Mouse (Mus musculus): ENCODE data around the gene Edem3.
"Not testable (repeated sequence)": the region's sequence is repeated elsewhere in the genome, so short reads cannot be mapped to it uniquely, and the experiment has no call there.

The Edem3 gene

DNA sequence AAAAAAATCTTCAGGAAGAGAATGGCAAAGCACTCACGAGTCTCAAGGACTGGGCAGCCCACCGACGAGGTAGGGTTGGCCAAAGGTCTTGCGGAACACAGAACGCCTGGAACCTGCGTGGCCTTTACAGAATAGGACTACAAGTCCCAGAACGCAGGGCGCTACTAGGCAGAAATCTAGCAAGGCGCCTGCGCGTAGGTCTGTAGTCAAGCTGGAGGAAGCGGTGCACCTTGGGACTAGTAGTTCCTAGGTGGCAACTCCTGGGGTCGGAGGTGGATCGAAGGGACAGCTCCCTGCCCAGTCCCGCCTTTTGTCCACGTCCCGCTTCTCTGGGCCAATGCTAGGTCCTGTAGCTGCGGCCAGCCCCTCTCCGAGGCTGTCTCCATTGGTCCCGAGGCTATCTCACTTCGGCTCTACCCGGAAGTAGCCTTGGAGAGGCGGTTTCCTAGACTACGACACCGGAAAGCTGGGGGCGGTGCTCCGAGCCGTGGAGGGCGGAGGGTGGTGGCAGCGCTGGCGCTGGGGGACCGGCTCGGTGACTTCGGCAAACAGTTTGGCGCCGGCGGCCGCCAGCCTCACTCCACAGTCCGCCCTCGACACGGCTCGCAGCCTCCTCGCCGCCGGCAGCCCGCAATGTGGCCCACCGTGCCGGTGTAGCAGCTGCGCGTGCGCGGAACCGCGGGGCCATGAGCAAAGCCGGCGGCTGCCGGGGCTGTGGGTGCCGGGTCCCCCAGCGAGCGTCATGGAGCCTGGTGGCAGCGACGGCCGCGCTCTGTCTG is at the start of gene Edem3:
Edem3 (plus strand) TSS at position 491 of the 779 bp plus-strand sequence.
- DNase-seq (ENCODE audit: low read depth, low spot score) = peak; percentile 96

DNA sequence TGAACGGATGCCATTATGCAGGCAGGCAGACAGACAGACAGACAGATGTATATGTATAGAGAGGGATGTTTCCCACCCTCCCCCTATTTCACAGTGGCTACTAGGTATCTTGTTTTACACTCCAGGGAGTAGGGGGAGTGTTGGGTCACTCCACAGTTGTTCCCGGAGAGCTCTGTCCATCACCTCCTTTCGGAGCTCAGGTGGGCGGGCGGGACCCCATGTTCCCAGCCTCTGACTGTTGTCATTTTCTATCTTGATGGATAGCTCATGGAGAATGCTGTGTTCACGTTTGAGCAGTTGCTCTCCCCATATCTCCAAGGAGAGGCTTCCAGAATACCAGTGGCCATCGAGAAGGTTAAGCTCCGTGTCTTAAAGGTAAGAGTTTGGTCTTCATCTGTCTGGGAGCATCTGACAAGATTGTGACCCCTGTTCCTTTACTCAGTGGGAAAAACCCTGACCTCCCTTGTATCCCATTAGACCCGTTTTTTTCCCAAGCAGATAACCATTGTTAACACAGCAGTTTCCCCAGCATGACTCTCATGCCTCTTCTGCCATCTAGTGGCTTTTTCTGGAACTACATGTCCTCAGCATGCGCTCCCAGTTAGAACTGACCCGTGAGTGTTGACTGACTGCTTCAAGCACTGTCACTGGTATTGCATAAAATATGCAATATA is 49.3 kb upstream of the Edem3 start:
- peak; percentile 41 for DNase-seq (ENCODE audit: low read depth, low spot score)

DNA sequence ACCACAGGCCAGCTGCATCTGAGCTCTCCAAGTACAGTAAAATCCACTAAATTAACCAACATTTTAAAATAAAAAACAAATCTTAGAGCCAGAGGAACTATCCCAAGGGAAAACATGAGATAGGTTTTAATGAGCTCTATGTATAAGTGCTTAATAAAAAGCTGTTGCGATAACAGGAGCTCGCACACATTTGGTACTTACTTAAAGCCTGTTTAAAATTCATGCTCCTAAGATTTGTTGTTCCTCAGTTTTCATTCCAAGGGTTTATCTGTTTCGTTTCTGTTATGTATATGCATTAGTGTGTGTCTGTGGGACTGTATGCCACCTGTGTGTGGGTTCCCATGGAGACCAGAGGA is 48.8 kb upstream of the Edem3 start:
- DNase-seq (ENCODE audit: low read depth, low spot score) = no peak

DNA sequence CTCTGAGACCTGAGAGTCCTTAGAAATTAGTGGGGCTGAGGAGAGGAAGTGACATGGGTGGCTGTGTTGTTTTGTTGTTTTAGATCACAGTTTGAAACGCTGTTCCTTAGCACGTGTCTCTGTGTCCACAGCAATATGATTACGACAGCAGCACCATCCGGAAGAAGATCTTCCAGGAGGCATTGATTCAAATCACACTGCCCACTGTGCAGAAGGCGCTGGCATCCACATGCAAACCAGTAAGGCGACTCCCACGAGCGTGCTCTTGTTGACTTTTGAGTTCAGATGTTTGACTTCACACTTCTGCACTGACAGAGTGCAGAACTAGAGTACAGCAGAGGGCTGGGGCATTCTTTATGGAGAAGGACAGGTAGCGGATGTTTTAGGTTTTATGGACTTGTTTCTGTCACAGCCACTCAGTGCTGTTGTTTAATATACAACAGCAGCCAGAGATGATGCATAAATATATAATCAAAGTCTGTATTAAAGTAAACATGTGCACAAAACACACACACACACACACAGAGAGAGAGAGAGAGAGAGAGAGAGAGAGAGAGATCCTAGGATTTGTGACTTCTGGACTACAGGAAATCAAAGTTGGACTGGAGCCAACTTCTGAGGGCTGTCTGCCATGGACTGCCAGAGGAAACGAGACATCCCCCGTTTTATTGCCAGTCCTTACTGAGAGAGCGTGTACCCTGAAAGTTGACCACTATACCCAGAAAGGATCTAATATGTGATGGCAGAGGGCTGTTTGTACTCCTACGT is 46.0 kb upstream of the Edem3 start:
- no peak for DNase-seq (ENCODE audit: low read depth, low spot score)

DNA sequence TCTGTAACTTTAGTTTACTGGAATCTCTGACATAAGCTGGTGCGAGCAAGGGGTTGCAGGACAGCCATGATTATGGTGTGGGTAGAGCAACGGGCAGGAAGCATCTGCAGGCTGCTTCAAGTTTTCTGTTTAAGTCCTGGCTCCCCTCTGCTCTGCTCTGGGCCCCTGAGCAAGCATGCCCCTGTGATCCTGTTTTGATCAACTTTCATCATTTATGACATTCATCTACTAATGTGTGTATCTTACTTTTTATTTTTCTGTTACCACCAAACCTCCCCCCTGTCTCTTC is 45.5 kb upstream of the Edem3 start:
- no peak for DNase-seq (ENCODE audit: low read depth, low spot score)

DNA sequence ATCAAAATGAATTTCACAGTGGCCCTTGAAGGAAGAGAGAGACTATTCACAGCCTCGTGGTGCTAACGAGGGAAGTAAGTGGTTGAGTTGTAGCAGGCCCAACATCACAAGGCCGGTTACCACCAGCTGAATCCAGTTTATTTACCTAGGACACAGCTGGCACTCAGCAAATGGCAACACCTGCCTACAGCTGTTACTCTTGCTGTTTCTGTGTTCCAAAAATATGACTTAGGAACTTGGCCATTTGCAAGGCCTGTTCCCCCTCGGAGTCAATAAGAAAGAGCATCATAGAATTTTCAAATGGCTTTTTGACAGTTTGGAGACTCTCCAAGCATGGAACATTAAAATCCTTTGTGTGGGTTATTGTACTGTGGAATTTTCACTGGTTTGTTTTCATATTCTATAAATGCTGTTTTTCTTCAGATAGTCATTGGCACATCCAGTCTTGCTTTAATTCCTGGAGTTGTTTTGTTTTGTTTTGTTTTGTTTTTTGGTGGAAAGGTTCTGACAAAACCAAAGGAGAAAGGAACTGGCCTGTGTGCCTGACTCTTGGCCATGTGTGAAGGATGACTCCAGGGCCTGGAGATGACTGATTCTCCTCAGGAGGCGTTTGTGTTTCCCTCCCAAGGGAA is 44.6 kb upstream of the Edem3 start:
- DNase-seq (ENCODE audit: low read depth, low spot score) = no peak

DNA sequence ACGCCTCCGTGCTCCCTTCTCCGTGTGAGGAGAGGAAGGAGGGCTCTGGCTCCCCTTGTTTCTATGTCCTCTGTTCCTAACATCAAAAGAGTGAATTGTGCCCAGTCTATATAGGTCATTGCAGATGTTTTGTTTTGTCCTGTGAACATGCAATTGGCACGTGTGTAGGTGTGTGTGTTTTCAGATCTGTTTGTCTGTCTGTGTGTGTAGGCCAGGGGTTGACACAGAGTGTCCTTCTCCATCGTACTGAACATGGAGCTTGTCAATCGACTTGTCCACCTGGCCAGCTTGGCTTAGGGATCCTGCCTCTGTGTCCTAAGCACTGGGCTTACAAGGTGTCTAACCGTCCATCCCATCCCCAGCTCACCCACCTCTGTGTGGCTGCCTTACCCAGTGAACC is 44.1 kb upstream of the Edem3 start:
- DNase-seq (ENCODE audit: low read depth, low spot score) = no peak

DNA sequence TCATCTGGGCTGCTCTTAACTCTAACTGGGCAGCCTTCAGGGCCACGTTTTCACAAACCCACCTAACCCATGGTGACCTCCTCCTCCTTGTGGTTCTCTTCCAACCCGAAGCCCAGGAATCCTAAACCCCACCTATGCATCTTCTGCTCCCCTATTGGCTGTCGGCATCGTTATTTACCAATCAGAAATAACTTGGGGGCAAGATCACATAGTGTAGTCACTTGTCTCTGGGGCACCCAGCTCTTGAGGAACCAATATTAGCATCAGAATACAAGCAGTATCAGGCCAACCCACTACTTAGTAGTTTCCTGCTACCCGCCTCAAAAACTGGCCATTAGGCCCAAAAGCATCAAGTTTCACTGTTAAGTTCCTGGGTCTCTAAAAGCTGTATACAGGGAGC is 42.5 kb upstream of the Edem3 start:
- DNase-seq (ENCODE audit: low read depth, low spot score) = no peak

DNA sequence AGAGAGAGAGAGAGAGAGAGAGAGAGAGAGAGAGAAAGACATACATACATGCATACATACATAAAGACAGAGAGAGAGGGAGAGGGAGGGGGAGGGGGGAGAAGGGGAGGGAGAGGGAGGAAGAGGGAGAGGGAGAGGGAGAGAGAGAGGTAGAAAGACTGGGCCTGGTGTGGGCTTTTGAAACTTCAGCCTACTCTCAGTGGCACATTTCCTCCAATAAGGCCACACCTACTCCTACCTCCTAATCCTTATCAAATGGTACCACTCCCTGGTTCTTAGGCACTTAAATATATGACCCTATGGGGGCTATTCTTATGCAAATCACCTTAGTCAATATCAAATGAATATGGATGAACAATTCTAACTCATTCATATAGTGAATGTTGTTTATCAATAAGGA is 41.5 kb upstream of the Edem3 start:
- DNase-seq (ENCODE audit: low read depth, low spot score) = no peak

DNA sequence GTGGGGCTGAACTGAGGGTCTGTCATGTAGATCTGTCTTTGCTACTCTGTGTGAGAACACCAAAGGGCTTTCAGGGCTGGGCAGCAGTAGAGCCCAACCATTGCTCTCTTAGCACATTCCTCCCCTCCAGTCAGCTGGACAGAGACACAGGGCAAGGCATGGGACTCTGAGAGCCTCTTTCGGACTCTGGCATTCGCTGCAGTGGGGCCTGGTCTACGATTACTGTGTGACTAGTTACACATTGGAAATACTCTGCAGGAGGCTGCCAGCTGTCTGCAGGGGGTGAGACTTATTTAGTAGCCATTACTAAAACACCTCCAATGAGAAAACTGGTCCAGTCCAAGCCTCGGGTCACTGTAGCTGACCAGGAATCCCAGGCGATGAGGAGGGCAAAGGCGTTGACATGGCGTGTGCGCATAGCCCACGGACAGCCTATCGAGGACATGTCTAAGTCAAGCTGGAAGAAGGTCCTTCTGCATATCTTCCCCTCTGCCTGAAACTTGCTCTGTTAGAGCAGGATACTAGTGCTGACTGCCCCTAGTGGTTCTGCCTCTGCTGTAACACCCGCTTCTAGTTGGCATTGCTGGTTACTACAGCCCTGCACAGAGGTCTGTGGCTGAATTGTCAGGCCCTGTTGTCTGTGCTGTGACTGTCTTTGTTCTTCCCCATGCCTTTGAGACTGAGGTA is 39.0 kb upstream of the Edem3 start:
- no peak for DNase-seq (ENCODE audit: low read depth, low spot score)

DNA sequence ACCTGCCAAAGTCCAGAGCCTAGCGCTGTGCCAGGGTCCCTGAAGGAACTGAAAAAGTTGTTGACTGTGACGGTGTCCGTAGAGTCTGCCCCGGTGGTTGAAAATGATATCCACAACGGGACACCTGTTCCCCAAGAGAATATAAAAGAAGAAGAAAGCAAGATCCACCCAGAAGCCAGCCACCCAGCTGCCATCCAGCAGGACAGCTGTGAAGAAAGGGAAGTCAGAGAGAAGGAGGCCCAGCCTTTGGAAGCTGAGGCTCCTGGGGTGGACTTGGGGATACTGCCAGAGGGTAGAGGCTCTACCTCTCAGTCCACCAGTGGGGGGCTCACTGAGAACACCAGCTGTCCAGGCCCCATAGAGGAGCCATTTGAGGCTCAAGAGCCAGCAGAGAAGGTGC is 37.5 kb upstream of the Edem3 start:
- DNase-seq (ENCODE audit: low read depth, low spot score) = no peak

DNA sequence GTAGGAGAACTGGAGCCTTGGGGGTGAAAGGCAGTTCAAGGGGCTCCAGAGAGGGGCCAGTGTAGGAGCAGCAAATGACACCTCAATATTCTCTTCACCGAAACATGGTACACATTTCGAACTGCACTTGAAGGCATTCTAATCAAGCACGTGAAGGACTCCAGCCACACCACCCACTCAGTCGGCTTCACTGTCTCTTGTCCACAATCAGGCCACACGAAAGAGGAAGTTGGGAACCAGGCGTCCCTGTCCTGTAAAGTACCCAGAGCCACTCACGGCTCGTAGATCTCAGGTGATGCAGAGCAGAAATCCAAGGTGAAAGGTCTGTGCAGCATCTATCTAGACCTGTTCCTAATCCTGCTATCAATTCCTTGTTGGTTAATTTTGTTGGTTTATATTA is 36.6 kb upstream of the Edem3 start:
- no peak for DNase-seq (ENCODE audit: low read depth, low spot score)

DNA sequence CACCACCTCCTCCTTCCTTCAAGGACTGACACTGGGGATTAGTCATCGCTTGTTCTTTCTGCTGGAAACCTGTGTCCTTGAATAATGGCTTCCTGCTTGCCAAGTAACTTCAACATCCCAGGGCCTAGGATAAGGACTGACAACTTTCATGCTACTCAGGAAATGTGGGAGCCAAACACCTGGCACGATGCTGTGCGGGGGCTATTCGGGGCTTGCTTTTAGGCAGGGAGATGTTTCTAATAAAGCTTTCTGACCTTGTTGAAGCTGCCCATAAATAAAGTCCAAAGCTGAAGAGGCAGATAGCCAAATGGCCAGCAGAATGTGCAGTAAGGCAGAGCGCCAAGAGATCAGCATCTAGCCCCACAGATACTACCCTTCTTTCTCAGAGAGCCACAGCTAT is 35.3 kb upstream of the Edem3 start:
- DNase-seq (ENCODE audit: low read depth, low spot score) = no peak

DNA sequence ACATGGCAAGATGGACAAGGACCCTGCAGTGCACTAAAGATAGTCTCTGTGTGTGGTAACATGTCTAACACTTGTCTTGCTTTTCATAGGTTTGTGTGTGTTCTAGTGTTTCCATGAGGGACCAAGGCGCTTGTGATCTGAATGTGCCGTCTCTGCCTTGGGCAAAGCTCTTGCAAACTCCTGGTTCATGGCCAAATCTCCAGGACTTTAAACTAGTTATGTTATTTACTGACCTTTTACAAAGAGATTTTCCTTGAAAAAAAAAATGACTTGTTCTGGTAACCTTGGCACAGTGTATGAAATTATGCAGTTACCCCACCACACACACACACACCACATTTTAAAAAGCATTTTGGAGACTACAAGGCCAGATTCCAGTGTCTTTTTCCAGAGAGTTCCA is 34.6 kb upstream of the Edem3 start:
- DNase-seq (ENCODE audit: low read depth, low spot score) = no peak

DNA sequence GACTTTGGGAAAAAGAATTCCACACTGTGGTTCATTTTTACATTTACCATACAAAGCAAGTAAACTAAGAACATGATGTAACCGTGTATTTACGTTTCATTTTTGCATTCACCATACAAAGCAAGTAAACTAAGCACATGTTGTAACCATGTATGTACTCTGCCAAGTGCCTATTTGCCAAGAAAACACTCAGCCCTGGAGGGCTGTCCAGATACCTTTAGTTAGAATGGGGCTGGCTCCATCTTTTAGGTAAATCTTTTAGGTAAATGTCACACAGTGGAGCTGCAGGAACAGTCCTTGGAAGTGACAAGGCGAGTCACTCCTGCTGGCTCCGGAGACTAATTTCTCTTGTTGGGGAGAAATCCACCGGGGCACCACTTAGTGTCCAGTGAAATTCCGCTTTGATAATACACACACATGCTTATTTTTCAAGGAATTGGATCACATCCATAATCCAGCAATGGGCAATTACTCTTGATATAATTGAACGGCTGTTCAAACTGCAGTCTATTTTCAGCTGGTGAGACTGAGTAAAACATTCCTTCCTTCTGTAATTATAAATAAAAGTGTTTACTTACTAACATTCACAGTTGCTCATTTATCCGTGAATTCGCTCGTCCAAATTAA is 33.7 kb upstream of the Edem3 start:
- DNase-seq (ENCODE audit: low read depth, low spot score) = no peak

DNA sequence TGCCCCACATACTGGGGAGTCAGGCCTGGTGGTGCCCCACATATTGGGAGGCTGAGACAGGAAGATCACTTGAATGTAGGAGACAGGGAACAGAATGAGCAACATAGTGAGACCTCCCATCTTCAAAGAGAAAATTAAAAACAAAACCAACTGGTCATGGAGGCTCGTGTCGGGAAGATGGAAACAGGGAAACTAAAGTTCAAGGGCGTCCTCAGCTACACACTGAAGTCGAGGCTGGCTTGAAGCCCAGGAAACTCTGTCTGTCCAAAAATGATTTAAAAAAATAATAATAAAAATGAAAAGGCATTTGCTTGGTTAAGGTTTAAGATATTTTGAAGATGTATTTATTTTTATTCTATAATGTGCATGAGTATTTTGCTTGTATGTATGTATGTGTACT is 31.4 kb upstream of the Edem3 start:
- no peak for DNase-seq (ENCODE audit: low read depth, low spot score)

DNA sequence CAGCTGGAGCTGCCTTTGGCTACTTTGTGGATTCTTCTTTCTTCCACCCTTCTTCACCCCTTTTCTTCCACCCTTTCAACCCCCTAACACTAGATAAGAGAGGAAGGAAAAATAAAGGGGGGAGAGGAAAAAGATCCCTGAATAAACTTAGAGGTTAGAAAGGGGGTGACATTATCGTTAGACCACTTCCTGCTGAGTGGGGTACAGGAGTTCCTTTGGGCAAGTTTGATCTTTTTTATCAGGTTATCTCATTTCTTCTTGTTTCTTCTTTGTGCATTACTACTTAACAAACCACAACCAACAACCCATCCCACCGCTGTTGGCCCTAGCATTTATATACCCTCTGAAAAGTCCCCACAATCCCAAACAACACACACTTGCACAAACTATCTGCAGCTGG is 29.6 kb upstream of the Edem3 start:
- DNase-seq (ENCODE audit: low read depth, low spot score) = no peak

DNA sequence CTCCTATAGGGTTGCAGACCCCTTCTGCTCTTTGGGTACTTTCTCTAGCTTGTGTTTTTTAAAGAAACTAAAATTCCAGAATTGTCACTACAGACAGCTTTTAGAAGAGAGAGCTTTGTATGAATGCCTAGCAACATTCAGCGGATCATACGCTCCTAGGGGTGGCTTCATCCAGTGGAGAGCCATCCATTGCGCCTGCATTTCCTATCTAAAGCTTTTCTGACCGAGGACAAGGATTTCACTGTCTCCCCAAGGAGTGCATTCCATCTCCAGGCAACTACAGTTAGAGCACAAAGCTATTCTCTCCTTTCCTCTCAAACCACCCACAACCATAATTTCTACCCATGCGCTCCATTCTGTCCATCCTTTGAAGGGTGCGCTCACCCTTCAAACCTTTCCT is 28.8 kb upstream of the Edem3 start:
- no peak for DNase-seq (ENCODE audit: low read depth, low spot score)

DNA sequence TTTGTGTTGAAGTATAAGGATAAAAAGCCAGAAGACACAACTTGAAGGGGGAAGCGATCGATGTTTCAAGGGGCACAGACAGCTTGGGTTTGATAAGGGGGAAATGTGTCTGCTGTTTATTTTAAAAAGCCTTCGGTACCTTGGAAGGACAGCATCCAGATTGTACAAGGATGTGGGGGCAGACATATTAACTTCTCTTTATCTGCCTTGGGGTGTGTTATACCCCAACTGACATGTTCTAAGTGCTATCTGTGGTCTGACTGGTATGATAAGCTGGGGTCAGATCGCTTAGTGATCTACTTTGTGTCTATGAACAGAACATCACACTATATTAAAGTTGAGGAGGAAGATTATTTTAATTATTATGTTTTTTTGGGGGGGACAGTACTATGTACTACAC is 27.0 kb upstream of the Edem3 start:
- no peak for DNase-seq (ENCODE audit: low read depth, low spot score)

DNA sequence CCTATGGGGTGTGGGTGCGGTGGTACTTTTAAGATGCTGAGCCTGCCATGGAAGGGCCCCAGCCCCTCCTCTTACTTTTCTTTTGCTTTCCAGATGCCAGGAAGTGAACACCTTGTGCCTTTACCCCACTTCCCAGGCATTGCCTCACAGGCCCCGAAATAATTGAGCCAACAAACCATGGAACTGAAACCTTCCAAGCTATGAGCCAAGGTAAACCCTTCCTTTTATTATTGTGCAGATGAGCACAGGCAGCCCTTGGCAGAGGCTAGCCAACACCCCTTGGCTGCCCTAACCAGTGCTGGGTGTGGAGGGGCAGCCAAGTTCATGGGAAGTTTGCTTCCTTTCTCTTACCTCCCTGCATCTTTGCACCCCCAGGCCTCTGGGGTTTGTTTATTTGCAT is 18.0 kb upstream of the Edem3 start:
- no peak for DNase-seq (ENCODE audit: low read depth, low spot score)

DNA sequence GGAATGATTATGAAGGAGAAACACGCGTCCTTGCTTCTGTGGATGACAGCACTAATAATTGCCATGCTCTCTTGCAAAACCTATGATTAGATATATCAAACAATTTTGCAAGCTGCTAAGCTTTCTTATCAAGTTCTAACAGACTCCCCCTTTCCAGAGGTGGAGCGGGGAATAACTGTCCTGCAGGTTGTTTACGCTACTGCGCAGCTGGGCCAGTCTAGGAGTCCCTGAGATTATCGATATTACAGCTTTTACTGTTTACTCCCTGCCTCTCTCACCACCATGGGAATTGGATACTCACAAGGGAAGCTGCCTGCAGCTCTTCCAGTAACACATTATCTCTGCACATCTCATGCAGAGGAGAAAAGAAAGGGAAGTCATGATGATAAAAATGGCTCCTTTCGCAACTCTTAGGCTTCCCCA is 14.0 kb upstream of the Edem3 start:
- no peak for DNase-seq (ENCODE audit: low read depth, low spot score)

DNA sequence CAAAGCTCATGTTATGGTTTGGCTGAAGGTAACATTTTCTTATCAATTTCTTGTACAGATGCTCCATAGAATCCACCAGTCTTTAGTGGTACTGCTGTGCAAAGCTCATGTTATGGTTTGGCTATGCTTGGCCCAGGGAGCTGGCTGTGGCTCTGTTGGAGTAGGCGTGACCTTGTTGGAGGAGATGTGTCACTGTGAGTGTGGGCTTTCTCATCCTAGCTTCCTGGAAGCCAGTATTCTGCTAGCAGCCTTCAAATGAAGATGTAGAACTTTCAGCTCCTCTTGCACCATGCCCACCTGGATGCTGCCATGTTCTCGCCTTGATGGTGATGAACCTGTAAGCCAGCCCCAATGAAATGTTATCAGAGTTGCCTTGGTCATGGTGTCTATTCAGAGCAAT is 5.3 kb upstream of the Edem3 start:
- DNase-seq (ENCODE audit: low read depth, low spot score) = not testable (repeated sequence)

Measured in retina, adult 2 months (tissue).